Mouse (Mus musculus) G1E (cell line): ENCODE data around the gene Cldn19.

Experiments
- CTCF ChIP-seq: IDR thresholded peaks from 2 replicates; pipeline ENCODE4 v1.5.1; 2012; ENCODE audit warnings: low read depth, low read length, inconsistent platforms, mixed read lengths
- GATA1 ChIP-seq: IDR thresholded peaks from 2 replicates; pipeline ENCODE4 v1.6.1; 2012; ENCODE audit warnings: borderline replicate concordance, low read length, inconsistent platforms, mixed read lengths
- POLR2AphosphoS5 ChIP-seq: IDR thresholded peaks from 2 replicates; pipeline ENCODE4 v1.6.1; 2012; ENCODE audit warnings: low read depth, low read length, inconsistent platforms; ENCODE audit not compliant: insufficient replicate concordance
- TAL1 ChIP-seq: conservative IDR thresholded peaks from 2 replicates; pipeline ENCODE4 v1.6.1; 2012; ENCODE audit warnings: low read depth, low read length, inconsistent platforms, mixed read lengths

GRCm38 (mm10) chr4:119261087-119261713 lies 6.0 kb downstream of the Cldn19 start:
- no peak for TF ChIP-seq GATA1
- TF ChIP-seq CTCF: no peak
- TF ChIP-seq TAL1: no peak
- no peak for TF ChIP-seq POLR2AphosphoS5
